ENCODE assay signal across 14 mouse cellular contexts in the genomic region with DNA sequence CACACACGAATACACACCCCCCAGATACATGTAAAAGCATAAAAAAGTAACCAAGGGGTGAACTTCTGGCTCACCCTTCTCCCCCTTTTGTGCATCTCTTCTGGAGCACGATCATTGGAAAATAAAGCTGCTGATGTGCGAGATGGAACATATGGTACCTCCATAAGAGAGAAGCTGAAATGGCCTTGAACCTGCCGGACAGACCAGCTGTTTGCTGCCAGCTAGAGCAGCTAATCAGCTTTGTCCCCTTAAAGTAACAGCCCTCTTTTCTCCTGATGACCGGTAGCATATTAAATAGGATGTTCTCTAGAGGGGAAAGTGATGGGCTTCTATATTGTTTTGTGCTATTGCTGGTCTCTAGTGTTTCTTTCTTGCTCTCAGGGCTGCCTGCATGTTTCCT. TPM values are rescaled to one million over a fixed set of nuclear protein-coding genes. Genes with fewer than 3 reads are reported as not detected.
DNase-seq lines count a peak whose midpoint lies in the region; ATAC-seq and TF ChIP-seq lines count a peak whose summit lies in the region.
"Had no signal": no experiment of that assay in that cellular context is flagged by ENCODE, and none has a peak within 500 bp of the region (broad histone marks: within the 10 kb centered on the region; RNA-seq: fewer than 3 reads in every experiment).

No protein-coding gene starts in this region.

- ATAC-seq in heart, embryonic 14.5 days (ENCODE audit: insufficient number of reproducible peaks, insufficient read depth, low FRiP score, low read depth), result no peak
- no peak for ATAC-seq in forebrain, embryonic 11.5 days (replicated peaks; ENCODE audit: low FRiP score)
- no peak for ATAC-seq in hindbrain, embryonic 12.5 days (ENCODE audit: low FRiP score)
- no peak for ATAC-seq in midbrain, postnatal 0 days (ENCODE audit: low FRiP score)
- ATAC-seq in intestine, embryonic 16.5 days, result no peak
- ATAC-seq: Patski had no signal

- H3K27me3 ChIP-seq in heart, embryonic 14.5 days (ENCODE audit: control insufficient read depth, insufficient read depth, low read length), result no peaks in the 10 kb centered on the region; the same call in 1 of the 2 replicates
- no peaks in the 10 kb centered on the region; the same call in 1 of the 2 replicates for H3K27me3 ChIP-seq in forebrain, embryonic 11.5 days (ENCODE audit: control insufficient read depth, insufficient read depth, low read length)
- peaks cover 13% of the 10 kb centered on the region; the same call in 1 of the 2 replicates for H3K27me3 ChIP-seq in hindbrain, embryonic 12.5 days
- no peaks in the 10 kb centered on the region for H3K27me3 ChIP-seq in midbrain, postnatal 0 days (ENCODE audit: insufficient read depth, low read length)
- H3K27me3 ChIP-seq in intestine, embryonic 16.5 days (replicated peaks; ENCODE audit: control insufficient read depth, insufficient read depth, low read length), result peaks cover 24% of the 10 kb centered on the region

- H3K36me3 ChIP-seq in heart, embryonic 14.5 days (ENCODE audit: control insufficient read depth, insufficient read depth, low read length), result no peaks in the 10 kb centered on the region
- no peaks in the 10 kb centered on the region for H3K36me3 ChIP-seq in forebrain, embryonic 11.5 days (ENCODE audit: control insufficient read depth, insufficient read depth, low read length)
- H3K36me3 ChIP-seq in hindbrain, embryonic 12.5 days, result no peaks in the 10 kb centered on the region
- H3K36me3 ChIP-seq in midbrain, postnatal 0 days (ENCODE audit: insufficient read depth, low read length), result no peaks in the 10 kb centered on the region
- H3K36me3 ChIP-seq in intestine, embryonic 16.5 days (ENCODE audit: control insufficient read depth, insufficient read depth, low read length), result no peaks in the 10 kb centered on the region
- H3K36me3 ChIP-seq: limb, embryonic 13.5 days; lung, embryonic 15.5 days; stomach, embryonic 15.5 days had no signal

- no peak for TF ChIP-seq CTCF in midbrain, postnatal 0 days (IDR thresholded peaks at IDR 0.05)

- H3K4me3 ChIP-seq in heart, embryonic 14.5 days (ENCODE audit: control insufficient read depth in 1 of 2, insufficient read depth in 1 of 2, low read depth in 1 of 2, low read length in 2 of 2), result no peak overlapping the region
- peak overlapping the region; percentile 9; the same call in 1 of the 2 replicates for H3K4me3 ChIP-seq in forebrain, embryonic 11.5 days (ENCODE audit: low read depth, low read length)
- H3K4me3 ChIP-seq in hindbrain, embryonic 12.5 days, result no peak overlapping the region
- peak overlapping the region; percentile 51; the same call in 1 of the 2 replicates for H3K4me3 ChIP-seq in midbrain, postnatal 0 days (ENCODE audit: low read depth, low read length)
- no peak overlapping the region for H3K4me3 ChIP-seq in intestine, embryonic 16.5 days (ENCODE audit: low read length)

- peak overlapping the region; percentile 75 for H3K4me2 ChIP-seq in heart, embryonic 14.5 days (ENCODE audit: low read length)
- H3K4me2 ChIP-seq in forebrain, embryonic 11.5 days (ENCODE audit: low read depth, low read length, severe bottlenecking), result peak overlapping the region; percentile 60; the same call in 1 of the 2 replicates
- H3K4me2 ChIP-seq in hindbrain, embryonic 12.5 days (replicated peaks), result peak overlapping the region; percentile 66
- H3K4me2 ChIP-seq in midbrain, postnatal 0 days (ENCODE audit: low read depth, low read length, poor library complexity, severe bottlenecking), result peak overlapping the region; percentile 15
- no peak overlapping the region for H3K4me2 ChIP-seq in intestine, embryonic 16.5 days (ENCODE audit: low read depth, low read length)

- peaks cover 5 to 6% of the 10 kb centered on the region in 2 experiments; a peak in 3 of 4 replicates for H3K4me1 ChIP-seq in heart, embryonic 14.5 days (ENCODE audit: control insufficient read depth in 2 of 2, insufficient read depth in 2 of 2, low read length in 2 of 2)
- H3K4me1 ChIP-seq in forebrain, embryonic 11.5 days (replicated peaks; ENCODE audit: control insufficient read depth, insufficient read depth, low read length), result 0 out of 2 replicates have a peak, but pooled peaks cover 2% of the 10 kb centered on the region
- H3K4me1 ChIP-seq in hindbrain, embryonic 12.5 days, result no peaks in the 10 kb centered on the region
- H3K4me1 ChIP-seq in midbrain, postnatal 0 days (ENCODE audit: insufficient read depth, low read length), result no peaks in the 10 kb centered on the region; the same call in 1 of the 2 replicates
- no peaks in the 10 kb centered on the region for H3K4me1 ChIP-seq in intestine, embryonic 16.5 days (ENCODE audit: control insufficient read depth, insufficient read depth, low read length)
- H3K4me1 ChIP-seq: limb, embryonic 13.5 days; lung, embryonic 15.5 days; stomach, embryonic 15.5 days had no signal

- no peak overlapping the region for H3K27ac ChIP-seq in heart, embryonic 14.5 days (replicated peaks in 1 of 2; ENCODE audit: control insufficient read depth in 1 of 2, insufficient read depth in 1 of 2, low read depth in 2 of 2, low read length in 2 of 2)
- peak overlapping the region; percentile 81 for H3K27ac ChIP-seq in forebrain, embryonic 11.5 days (ENCODE audit: low read depth, low read length)
- no peak overlapping the region for H3K27ac ChIP-seq in hindbrain, embryonic 12.5 days
- H3K27ac ChIP-seq in midbrain, postnatal 0 days (ENCODE audit: low read depth, low read length), result no peak overlapping the region
- no peak overlapping the region for H3K27ac ChIP-seq in intestine, embryonic 16.5 days (ENCODE audit: low read length)
- H3K27ac ChIP-seq: limb, embryonic 13.5 days; lung, embryonic 15.5 days; stomach, embryonic 15.5 days had no signal

- 54% methylated on average over 5 of the region's 5 CpGs for WGBS in heart, embryonic 14.5 days
- WGBS in forebrain, embryonic 11.5 days, result 33% methylated on average over 5 of the region's 5 CpGs
- 43% methylated on average over 5 of the region's 5 CpGs for WGBS in hindbrain, embryonic 12.5 days
- WGBS in midbrain, postnatal 0 days, result 28% methylated on average over 5 of the region's 5 CpGs
- 52% methylated on average over 5 of the region's 5 CpGs for WGBS in intestine, embryonic 16.5 days

- no peak for DNase-seq in heart, postnatal 4 days
- DNase-seq in forebrain, embryonic 11.5 days (ENCODE audit: low spot score), result no peak
- no peak for DNase-seq in midbrain, postnatal 0 days (ENCODE audit: low spot score)
- no peak for DNase-seq in right cerebral cortex, adult 2 months (ENCODE audit: low spot score in 2 of 2)
- no peak for DNase-seq in lung, postnatal 4 days
- DNase-seq: adrenal gland, postnatal 25 days; right cerebral cortex, postnatal 25 days had no signal

- H3K9me3 ChIP-seq in heart, embryonic 14.5 days (ENCODE audit: control insufficient read depth, low read length), result no peaks in the 10 kb centered on the region
- no peaks in the 10 kb centered on the region for H3K9me3 ChIP-seq in forebrain, embryonic 11.5 days (ENCODE audit: control insufficient read depth, low read length)
- no peaks in the 10 kb centered on the region for H3K9me3 ChIP-seq in hindbrain, embryonic 12.5 days (replicated peaks)
- H3K9me3 ChIP-seq in midbrain, postnatal 0 days (ENCODE audit: low read length), result no peaks in the 10 kb centered on the region
- no peaks in the 10 kb centered on the region for H3K9me3 ChIP-seq in intestine, embryonic 16.5 days (ENCODE audit: control insufficient read depth, low read length)
- H3K9me3 ChIP-seq: limb, embryonic 13.5 days; lung, embryonic 15.5 days; stomach, embryonic 15.5 days had no signal

- no peak overlapping the region for H3K9ac ChIP-seq in heart, embryonic 14.5 days (ENCODE audit: low read length)
- peak overlapping the region; percentile 27 for H3K9ac ChIP-seq in forebrain, embryonic 11.5 days (ENCODE audit: low read length)
- no peak overlapping the region for H3K9ac ChIP-seq in hindbrain, embryonic 12.5 days
- no peak overlapping the region for H3K9ac ChIP-seq in midbrain, postnatal 0 days (replicated peaks; ENCODE audit: low read length, poor library complexity, severe bottlenecking)
- no peak overlapping the region for H3K9ac ChIP-seq in intestine, embryonic 16.5 days (ENCODE audit: low read depth, low read length)
- H3K9ac ChIP-seq: limb, embryonic 13.5 days; lung, embryonic 15.5 days; stomach, embryonic 15.5 days had no signal

RNA-seq across cellular contexts. Expression of a gene that starts 3.2 kb away (rescaled TPM):
- polyA plus RNA-seq in heart, embryonic 14.5 days (2014; fragmentation: Nextera tagmentation; extraction: Ambion mirVana), result 6.9 and 7.4 TPM in 2 replicates
- 10 to 100 TPM; 11.6 to 11.8 TPM for total RNA-seq in heart, postnatal 4 days (2021)
- 16.5 and 17.4 TPM in 2 replicates for polyA plus RNA-seq in forebrain, embryonic 11.5 days (2014; fragmentation: Nextera tagmentation; extraction: Ambion mirVana)
- 3.2 and 4.9 TPM in 2 replicates for polyA plus RNA-seq in hindbrain, embryonic 12.5 days (2016; fragmentation: Nextera tagmentation; extraction: Ambion mirVana)
- 10.3 and 13.7 TPM in 2 replicates for total RNA-seq in midbrain, postnatal 0 days (2014; rRNA removed)
- polyA plus RNA-seq in midbrain, postnatal 0 days (2015; fragmentation: Nextera tagmentation; extraction: Ambion mirVana), result 4.6 and 5.5 TPM in 2 replicates
- 1.0 and 1.5 TPM in 2 replicates for polyA plus RNA-seq in intestine, embryonic 16.5 days (2015; fragmentation: Nextera tagmentation; extraction: Ambion mirVana)

Comparison
In these comparisons a context has a peak if more than half of its experiments do, and no peak if none do; other contexts are left out.
1. H3K4me3 ChIP-seq: peak in forebrain, embryonic 11.5 days (single experiment) and midbrain, postnatal 0 days (single experiment); none in heart, embryonic 14.5 days (0 of 2), hindbrain, embryonic 12.5 days (single experiment) and intestine, embryonic 16.5 days (single experiment).